Mouse (Mus musculus) kidney, adult 10 weeks (tissue): ENCODE data around the gene Dmrt3. TPM values are rescaled to one million over a fixed set of nuclear protein-coding genes. Genes with fewer than 3 reads are reported as not detected.

ENCODE experiments used
- polyA plus RNA-seq: library from polyadenylated mRNA; stranded (reverse); fragments of 350-450 nt; fragmentation: Illumina TruSeq; extraction: RNeasy Lipid Tissue Mini Kit (QIAGEN cat#74804); gene quantifications from one replicate; pipeline ENCODE4 v1.2.3, GENCODE M21; 2014; ENCODE audit warnings: low read depth, low replicate concordance

Gene Dmrt3
- not detected for polyA plus RNA-seq

DNA sequence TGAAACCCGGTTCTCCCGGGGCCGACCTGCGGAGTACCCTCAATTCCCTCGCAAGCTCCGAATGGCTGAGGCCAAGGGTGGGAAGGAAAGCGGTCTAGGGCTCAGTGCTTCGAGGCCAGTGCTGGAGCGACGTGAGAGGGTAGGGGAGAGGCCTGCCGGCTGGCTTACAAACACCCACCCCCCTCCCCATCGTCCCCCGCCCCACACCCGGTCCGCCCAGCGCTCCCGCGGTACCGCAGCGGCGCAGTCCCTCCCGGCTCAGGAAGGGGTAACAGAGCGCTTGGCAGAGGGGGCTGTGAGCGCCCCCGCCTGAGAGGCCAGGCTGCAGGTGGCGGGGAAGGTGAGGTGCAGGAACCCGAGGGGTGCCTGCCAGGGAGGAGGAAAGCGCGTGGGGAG lies at the start of gene Dmrt3:
Gene Dmrt3 (plus strand): TSS at position 287 of the 396 bp plus-strand sequence.

DNA sequence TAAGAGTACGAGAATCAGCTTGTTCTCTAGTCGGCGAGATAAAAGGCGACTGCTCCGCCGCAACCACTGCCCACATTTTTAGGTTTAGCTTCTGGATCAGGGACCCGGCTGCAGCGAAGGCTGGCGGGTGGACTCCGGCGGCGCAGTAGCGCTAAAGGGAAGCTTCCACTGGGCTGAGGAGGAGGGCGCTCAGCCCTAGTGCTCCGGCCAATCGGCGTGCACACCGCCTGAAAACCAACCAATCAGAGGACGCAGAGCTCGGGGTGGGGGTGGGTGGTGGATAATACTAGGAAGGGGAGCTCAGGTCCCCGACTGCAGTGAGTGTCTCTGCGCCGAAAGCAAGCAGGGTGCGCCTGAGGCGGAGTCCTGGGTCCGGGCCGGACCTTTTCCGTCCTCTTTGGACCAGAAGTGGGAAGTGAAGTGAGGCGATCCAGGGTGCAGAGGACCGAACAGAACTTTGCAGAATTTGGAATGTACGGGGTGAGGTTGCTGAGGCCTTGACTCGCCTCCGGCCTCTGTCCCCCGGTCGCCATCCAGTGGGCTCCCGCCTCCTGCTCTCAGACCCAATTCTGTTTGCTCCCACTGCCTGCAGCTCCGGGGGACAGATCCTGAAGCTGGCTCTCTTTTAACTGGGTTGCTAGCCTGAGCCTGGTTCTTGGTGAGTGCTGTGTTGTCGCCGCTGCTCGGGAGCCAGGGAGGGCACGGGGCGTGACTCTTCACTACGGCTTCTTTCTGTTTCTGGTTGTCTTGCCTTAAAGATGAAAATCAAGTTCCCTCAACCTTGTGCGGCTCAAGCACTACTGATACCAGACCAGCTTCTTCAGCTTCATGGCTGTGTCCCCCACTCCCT lies 62.2 kb downstream of the Dmrt3 start, which contains the start of gene Dmrt2:
Gene Dmrt2 (plus strand): TSS at position 311 of the 850 bp plus-strand sequence.

Other genes with a start within 250 kb of the Dmrt3 start
- gene Dmrt1, start 104.7 kb upstream of the Dmrt3 start, polyA plus RNA-seq = not detected
- 3.0 TPM for gene Dmrt2, start 62.1 kb downstream of the Dmrt3 start, polyA plus RNA-seq